9 mouse cellular contexts compared by ENCODE assay signal in genomic region chr12:87413179-87413790, GRCm38 (mm10). TPM values are rescaled to one million over a fixed set of nuclear protein-coding genes. Genes with fewer than 3 reads are reported as not detected.
A peak's percentile ranks its signal among the peaks of the same experiment; 100 is the strongest.
DNase-seq lines count a peak whose midpoint lies in the region; ATAC-seq and TF ChIP-seq lines count a peak whose summit lies in the region.
"Had no signal": no experiment of that assay in that cellular context is flagged by ENCODE, and none has a peak within 500 bp of the region (broad histone marks: within the 10 kb centered on the region; RNA-seq: fewer than 3 reads in every experiment).

No protein-coding gene starts in this region.

- TF ChIP-seq CTCF in liver, embryonic 14.5 days (IDR thresholded peaks at IDR 0.05; ENCODE audit: low read depth): peak; percentile 90
- peak; percentile 92 for TF ChIP-seq CTCF in stomach, postnatal 0 days (IDR thresholded peaks at IDR 0.05; ENCODE audit: low read depth)

- no peaks in the 10 kb centered on the region for H3K9me3 ChIP-seq in heart, embryonic 16.5 days (replicated peaks; ENCODE audit: control insufficient read depth, low read length)
- H3K9me3 ChIP-seq in liver, embryonic 14.5 days (ENCODE audit: control insufficient read depth, low read length): no peaks in the 10 kb centered on the region
- H3K9me3 ChIP-seq in neural tube, embryonic 11.5 days (ENCODE audit: control insufficient read depth, low read length): no peaks in the 10 kb centered on the region
- H3K9me3 ChIP-seq in stomach, postnatal 0 days (ENCODE audit: control insufficient read depth, low read length): no peaks in the 10 kb centered on the region
- H3K9me3 ChIP-seq: embryonic facial prominence, embryonic 13.5 days had no signal

- no peak for TF ChIP-seq EP300 in liver, embryonic 14.5 days (IDR thresholded peaks at IDR 0.05; ENCODE audit: low read depth)
- TF ChIP-seq EP300 in stomach, postnatal 0 days (optimal IDR thresholded peaks at IDR 0.05): no peak

- H3K36me3 ChIP-seq in heart, embryonic 16.5 days (ENCODE audit: control insufficient read depth, insufficient read depth): no peaks in the 10 kb centered on the region
- no peaks in the 10 kb centered on the region for H3K36me3 ChIP-seq in liver, embryonic 14.5 days (replicated peaks; ENCODE audit: control insufficient read depth, insufficient read depth, low read depth)
- no peaks in the 10 kb centered on the region for H3K36me3 ChIP-seq in neural tube, embryonic 11.5 days (ENCODE audit: control insufficient read depth, insufficient read depth, low read length)
- H3K36me3 ChIP-seq in stomach, postnatal 0 days (ENCODE audit: control insufficient read depth, insufficient read depth, low read length): no peaks in the 10 kb centered on the region
- H3K36me3 ChIP-seq: embryonic facial prominence, embryonic 13.5 days had no signal

- no peak overlapping the region for H3K9ac ChIP-seq in heart, embryonic 16.5 days (ENCODE audit: low read length)
- H3K9ac ChIP-seq in liver, embryonic 14.5 days (replicated peaks): no peak overlapping the region
- no peak overlapping the region for H3K9ac ChIP-seq in neural tube, embryonic 11.5 days (ENCODE audit: low read length)
- no peak overlapping the region for H3K9ac ChIP-seq in stomach, postnatal 0 days (ENCODE audit: low read length)
- H3K9ac ChIP-seq: embryonic facial prominence, embryonic 13.5 days had no signal

- 0 out of 2 replicates have a peak, but pooled peaks have one; percentile 35 for ATAC-seq in heart, embryonic 16.5 days (replicated peaks; ENCODE audit: extremely low read depth, insufficient read depth, low FRiP score)
- ATAC-seq in liver, embryonic 14.5 days (ENCODE audit: insufficient read depth): no peak
- ATAC-seq in neural tube, embryonic 11.5 days (ENCODE audit: insufficient read depth, low FRiP score, low TSS enrichment): 0 out of 2 replicates have a peak, but pooled peaks have one; percentile 36
- 0 out of 2 replicates have a peak, but pooled peaks have one; percentile 10 for ATAC-seq in stomach, postnatal 0 days (ENCODE audit: low FRiP score, low TSS enrichment)

- H3K4me1 ChIP-seq in heart, embryonic 16.5 days (ENCODE audit: control insufficient read depth, insufficient read depth, low read length): peaks cover 13% of the 10 kb centered on the region
- peaks cover 0 to 1% of the 10 kb centered on the region in 2 experiments; a peak in 1 of 4 replicates for H3K4me1 ChIP-seq in liver, embryonic 14.5 days (replicated peaks; ENCODE audit: control insufficient read depth in 2 of 2, insufficient read depth in 2 of 2, low read length in 1 of 2)
- H3K4me1 ChIP-seq in neural tube, embryonic 11.5 days (ENCODE audit: control insufficient read depth, insufficient read depth, low read length): no peaks in the 10 kb centered on the region
- H3K4me1 ChIP-seq in stomach, postnatal 0 days (replicated peaks; ENCODE audit: control insufficient read depth, insufficient read depth): 0 out of 2 replicates have a peak, but pooled peaks cover under 1% of the 10 kb centered on the region

- no peak overlapping the region for H3K27ac ChIP-seq in heart, embryonic 16.5 days (ENCODE audit: low read length)
- no peak overlapping the region for H3K27ac ChIP-seq in liver, embryonic 14.5 days
- no peak overlapping the region for H3K27ac ChIP-seq in neural tube, embryonic 11.5 days (ENCODE audit: low read depth, low read length)
- H3K27ac ChIP-seq in stomach, postnatal 0 days (replicated peaks): no peak overlapping the region
- H3K27ac ChIP-seq: embryonic facial prominence, embryonic 13.5 days had no signal

- no peaks in the 10 kb centered on the region for H3K27me3 ChIP-seq in heart, embryonic 16.5 days (ENCODE audit: control insufficient read depth, insufficient read depth, low read length)
- no peaks in the 10 kb centered on the region for H3K27me3 ChIP-seq in liver, embryonic 14.5 days (ENCODE audit: control insufficient read depth, insufficient read depth, low read length)
- H3K27me3 ChIP-seq in neural tube, embryonic 11.5 days (ENCODE audit: control insufficient read depth, insufficient read depth, low read length): no peaks in the 10 kb centered on the region
- no peaks in the 10 kb centered on the region for H3K27me3 ChIP-seq in stomach, postnatal 0 days (ENCODE audit: control insufficient read depth, insufficient read depth, low read length)
- H3K27me3 ChIP-seq: embryonic facial prominence, embryonic 13.5 days had no signal

- peak; percentile 50 for DNase-seq in CD4-positive helper T cell, adult 2 months (ENCODE audit: low read depth, low spot score)
- peak; percentile 72 for DNase-seq in adrenal gland, postnatal 25 days
- peak; percentile 68 for DNase-seq in embryo, embryonic 9.5 days (ENCODE audit: extremely low spot score)
- peak; percentile 69 to 84 for DNase-seq in kidney, postnatal 25 days
- DNase-seq in liver, embryonic 14.5 days (ENCODE audit: low read depth in 3 of 3, low spot score in 3 of 3): peak in 2 of 3 experiments; percentile 16 to 40
- DNase-seq in neural tube, embryonic 11.5 days (ENCODE audit: low spot score): peak; percentile 71
- DNase-seq in stomach, postnatal 0 days (ENCODE audit: low spot score): peak; percentile 77

- H3K4me3 ChIP-seq in heart, embryonic 16.5 days (ENCODE audit: low read length): no peak overlapping the region
- no peak overlapping the region for H3K4me3 ChIP-seq in liver, embryonic 14.5 days (ENCODE audit: insufficient read depth in 1 of 2, low read depth in 2 of 2, low read length in 2 of 2)
- H3K4me3 ChIP-seq in neural tube, embryonic 11.5 days (ENCODE audit: low read depth, low read length): no peak overlapping the region
- no peak overlapping the region for H3K4me3 ChIP-seq in stomach, postnatal 0 days (ENCODE audit: low read depth, low read length)
- H3K4me3 ChIP-seq: embryonic facial prominence, embryonic 13.5 days had no signal

- WGBS in heart, embryonic 16.5 days: 12% methylated on average over 4 of the region's 4 CpGs
- WGBS in liver, embryonic 14.5 days (ENCODE audit: insufficient replicate concordance): 7% methylated on average over 4 of the region's 4 CpGs
- WGBS in neural tube, embryonic 11.5 days: 20% methylated on average over 4 of the region's 4 CpGs
- whole genome bisulfite sequencing in stomach, postnatal 0 days: 12% methylated on average over 4 of the region's 4 CpGs

- no peak overlapping the region for H3K4me2 ChIP-seq in heart, embryonic 16.5 days (ENCODE audit: low read depth, low read length)
- H3K4me2 ChIP-seq in liver, embryonic 14.5 days (ENCODE audit: low read depth): no peak overlapping the region
- no peak overlapping the region for H3K4me2 ChIP-seq in neural tube, embryonic 11.5 days (ENCODE audit: low read depth)
- no peak overlapping the region for H3K4me2 ChIP-seq in stomach, postnatal 0 days (replicated peaks; ENCODE audit: low read depth)
- H3K4me2 ChIP-seq: embryonic facial prominence, embryonic 13.5 days had no signal

RNA-seq across cellular contexts. Expression of gene Sptlc2, which starts 25.1 kb away (rescaled TPM):
- total RNA-seq in adrenal gland, postnatal 25 days (2021): 214 and 293 TPM in 2 replicates
- polyA plus RNA-seq in heart, embryonic 16.5 days (2015; fragmentation: Nextera tagmentation; extraction: Ambion mirVana): 68.0 and 69.8 TPM in 2 replicates
- 4.6 and 8.0 TPM in 2 replicates for polyA plus RNA-seq in liver, embryonic 14.5 days (2012; rRNA removed)
- 28.2 TPM in 2 replicates for polyA plus RNA-seq in liver, embryonic 14.5 days (2014; fragmentation: Nextera tagmentation; extraction: Ambion mirVana)
- polyA plus RNA-seq in neural tube, embryonic 11.5 days (2014; fragmentation: Nextera tagmentation; extraction: Ambion mirVana): 55.5 and 70.0 TPM in 2 replicates
- 201 and 204 TPM in 2 replicates for polyA plus RNA-seq in stomach, postnatal 0 days (2015; fragmentation: Nextera tagmentation; extraction: Ambion mirVana)

RNA-seq across cellular contexts. Expression of gene Slirp, which starts 30.4 kb away (rescaled TPM):
- 146 and 153 TPM in 2 replicates for total RNA-seq in adrenal gland, postnatal 25 days (2021)
- polyA plus RNA-seq in heart, embryonic 16.5 days (2015; fragmentation: Nextera tagmentation; extraction: Ambion mirVana): 217 and 223 TPM in 2 replicates
- polyA plus RNA-seq in liver, embryonic 14.5 days (2012; rRNA removed): 38.5 and 44.2 TPM in 2 replicates
- polyA plus RNA-seq in liver, embryonic 14.5 days (2014; fragmentation: Nextera tagmentation; extraction: Ambion mirVana): 180 and 182 TPM in 2 replicates
- polyA plus RNA-seq in neural tube, embryonic 11.5 days (2014; fragmentation: Nextera tagmentation; extraction: Ambion mirVana): 287 and 298 TPM in 2 replicates
- polyA plus RNA-seq in stomach, postnatal 0 days (2015; fragmentation: Nextera tagmentation; extraction: Ambion mirVana): 226 and 238 TPM in 2 replicates

RNA-seq across cellular contexts. Expression of gene Alkbh1, which starts 30.5 kb away (rescaled TPM):
- total RNA-seq in adrenal gland, postnatal 25 days (2021): 20.4 and 23.6 TPM in 2 replicates
- polyA plus RNA-seq in heart, embryonic 16.5 days (2015; fragmentation: Nextera tagmentation; extraction: Ambion mirVana): 33.9 and 37.5 TPM in 2 replicates
- 12.0 and 16.3 TPM in 2 replicates for polyA plus RNA-seq in liver, embryonic 14.5 days (2012; rRNA removed)
- 10.4 TPM in 2 replicates for polyA plus RNA-seq in liver, embryonic 14.5 days (2014; fragmentation: Nextera tagmentation; extraction: Ambion mirVana)
- 45.6 and 47.0 TPM in 2 replicates for polyA plus RNA-seq in neural tube, embryonic 11.5 days (2014; fragmentation: Nextera tagmentation; extraction: Ambion mirVana)
- 21.7 and 21.8 TPM in 2 replicates for polyA plus RNA-seq in stomach, postnatal 0 days (2015; fragmentation: Nextera tagmentation; extraction: Ambion mirVana)

RNA-seq across cellular contexts. Expression of gene Snw1, which starts 58.8 kb away (rescaled TPM):
- 67.9 and 83.8 TPM in 2 replicates for total RNA-seq in adrenal gland, postnatal 25 days (2021)
- 76.5 and 88.9 TPM in 2 replicates for polyA plus RNA-seq in heart, embryonic 16.5 days (2015; fragmentation: Nextera tagmentation; extraction: Ambion mirVana)
- 10.1 and 19.5 TPM in 2 replicates for polyA plus RNA-seq in liver, embryonic 14.5 days (2012; rRNA removed)
- 55.5 and 63.0 TPM in 2 replicates for polyA plus RNA-seq in liver, embryonic 14.5 days (2014; fragmentation: Nextera tagmentation; extraction: Ambion mirVana)
- polyA plus RNA-seq in neural tube, embryonic 11.5 days (2014; fragmentation: Nextera tagmentation; extraction: Ambion mirVana): 159 and 164 TPM in 2 replicates
- polyA plus RNA-seq in stomach, postnatal 0 days (2015; fragmentation: Nextera tagmentation; extraction: Ambion mirVana): 71.5 and 75.5 TPM in 2 replicates
